Mouse (Mus musculus): ENCODE results near the gene Ap1b1.

DNA sequence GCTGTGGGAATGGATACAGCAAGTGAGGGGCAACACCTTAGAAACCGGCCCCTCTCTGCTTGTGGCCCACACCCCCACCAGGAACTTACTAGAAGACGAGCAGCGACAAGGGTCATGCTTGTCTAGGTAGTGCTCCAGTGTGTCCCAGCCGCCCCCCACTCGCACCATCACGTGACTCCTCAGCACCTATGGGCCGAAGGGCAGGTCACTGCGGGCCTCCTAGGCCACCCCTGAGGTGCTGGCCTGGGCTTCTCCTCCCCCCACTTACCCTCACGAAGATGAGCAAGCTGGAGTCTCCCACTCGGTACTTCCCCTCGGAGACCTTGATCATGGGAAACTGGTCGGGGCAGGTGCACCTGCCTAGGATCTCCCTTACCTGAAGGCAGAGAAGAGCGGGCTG lies 75.7 kb downstream of the Ap1b1 start:
- TF ChIP-seq CTCF (IDR thresholded peaks at IDR 0.05; ENCODE audit: low read depth) (no peak), EP300 (IDR thresholded peaks at IDR 0.05; ENCODE audit: low read depth) (no peak)

All from liver, embryonic 14.5 days (tissue).